1 mouse cellular context compared by ENCODE assay signal in the genomic region with DNA sequence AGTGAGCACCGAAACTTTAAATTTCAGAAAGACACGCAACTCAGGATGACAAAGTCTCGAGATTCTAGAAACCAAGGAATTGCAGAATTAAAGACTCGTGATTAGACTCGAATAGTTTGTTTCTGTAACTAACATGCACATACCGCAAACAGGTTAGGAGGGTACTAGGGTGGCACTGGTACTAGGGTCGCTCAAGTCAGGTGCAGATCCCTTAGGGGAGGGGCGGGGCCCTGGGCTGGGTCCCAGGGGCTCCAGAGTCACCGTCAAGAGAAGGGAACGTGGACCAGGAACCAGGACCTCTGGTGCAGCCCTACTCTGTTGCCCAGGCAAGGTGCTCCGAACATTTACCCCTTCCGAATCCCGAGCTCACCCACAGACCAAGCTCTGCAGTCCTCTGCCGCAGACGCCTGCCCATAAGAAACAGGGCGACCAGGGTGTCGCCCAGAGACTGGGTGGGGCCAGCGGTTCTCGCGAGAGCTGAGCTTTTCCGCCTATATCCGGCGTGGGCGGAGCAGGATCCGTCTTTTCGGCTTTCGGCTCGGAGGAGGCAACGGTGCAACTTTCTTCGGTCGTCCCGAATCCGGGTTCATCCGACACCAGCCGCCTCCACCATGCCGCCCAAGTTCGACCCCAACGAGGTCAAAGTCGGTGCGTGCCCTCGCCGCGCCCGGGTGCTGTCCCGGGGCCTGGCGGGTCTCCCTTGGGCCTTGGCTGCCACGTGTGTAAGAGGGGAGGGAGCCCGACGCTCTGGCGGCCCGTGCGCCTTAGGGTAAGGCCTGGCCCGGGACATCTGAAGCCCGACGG.
TF ChIP-seq lines count a peak whose summit lies in the region.

A gene (plus strand): TSS at position 368 of the 804 bp plus-strand sequence.
A gene (minus strand): TSS at position 423 of the 804 bp plus-strand sequence.

TF ChIP-seq in CH12.LX, 34 proteins besides CTCF, POLR2A, EP300 and RAD21 (continued from another document):
- TF ChIP-seq E2F4 (IDR thresholded peaks at IDR 0.05; ENCODE audit: insufficient replicate concordance, low read depth, low read length) (no peak), ZMIZ1 (IDR thresholded peaks at IDR 0.05; ENCODE audit: low read depth, low read length) (peak; percentile 96), MAX (IDR thresholded peaks at IDR 0.05; ENCODE audit: low read length) (peak; percentile 93), USF1 (IDR thresholded peaks at IDR 0.05; ENCODE audit: low read depth, low read length) (no peak), RCOR1 (conservative IDR thresholded peaks at IDR 0.05; ENCODE audit: low read depth, low read length) (no peak), NRF1 (IDR thresholded peaks at IDR 0.05; ENCODE audit: low read depth, low read length) (peak; percentile 62), SIN3A (IDR thresholded peaks at IDR 0.05; ENCODE audit: low read length) (peak; percentile 65; the same call in 1 of the 2 replicates), CHD2 (IDR thresholded peaks at IDR 0.05; ENCODE audit: low read length) (peak; percentile 99), NELFE (IDR thresholded peaks at IDR 0.05; ENCODE audit: low read depth, low read length) (peak; percentile 98), HCFC1 (IDR thresholded peaks at IDR 0.05; ENCODE audit: low read depth, low read length) (peak; percentile 92), POLR2AphosphoS2 (IDR thresholded peaks at IDR 0.05; ENCODE audit: low read depth, low read length) (peak; percentile 95; the same call in 1 of the 2 replicates), ZNF384 (IDR thresholded peaks at IDR 0.05; ENCODE audit: low read depth, low read length) (no peak), TCF12 (IDR thresholded peaks at IDR 0.05; ENCODE audit: low read depth, low read length) (peak; percentile 98), MXI1 (IDR thresholded peaks at IDR 0.05; ENCODE audit: low read depth, low read length) (peak; percentile 96), MAZ (IDR thresholded peaks at IDR 0.05; ENCODE audit: low read depth, low read length) (peak; percentile 37; the same call in 1 of the 2 replicates), MYC (IDR thresholded peaks at IDR 0.05; ENCODE audit: low read depth, low read length) (peak; percentile 97), TBP (conservative IDR thresholded peaks at IDR 0.05; ENCODE audit: low read depth, low read length) (peak; percentile 97), KAT2A (IDR thresholded peaks at IDR 0.05; ENCODE audit: insufficient replicate concordance, low read length) (peak; percentile 85)
